Mouse (Mus musculus) activated CD4-positive, CD25-positive, alpha-beta regulatory T cell, adult 4 months (primary cell): ENCODE measurements around the gene Bud13. TPM values are rescaled to one million over a fixed set of nuclear protein-coding genes. Genes with fewer than 3 reads are reported as not detected.
"Not testable (repeated sequence)": the region's sequence is repeated elsewhere in the genome, so short reads cannot be mapped to it uniquely, and the experiment has no call there.

Experiments
- ATAC-seq: one replicate; pipeline ENCODE4 v1.8.0; 2017
- polyA plus RNA-seq, 2 experiments: library from polyadenylated mRNA; unstranded; fragments of 100-300 nt; shearing (Covaris generic); gene quantifications; one replicate each; pipeline ENCODE4 v1.2.1; 2017

Gene Bud13
- polyA plus RNA-seq, 2 experiments from 2014 or later, result 15.7 to 16.6 TPM

DNA sequence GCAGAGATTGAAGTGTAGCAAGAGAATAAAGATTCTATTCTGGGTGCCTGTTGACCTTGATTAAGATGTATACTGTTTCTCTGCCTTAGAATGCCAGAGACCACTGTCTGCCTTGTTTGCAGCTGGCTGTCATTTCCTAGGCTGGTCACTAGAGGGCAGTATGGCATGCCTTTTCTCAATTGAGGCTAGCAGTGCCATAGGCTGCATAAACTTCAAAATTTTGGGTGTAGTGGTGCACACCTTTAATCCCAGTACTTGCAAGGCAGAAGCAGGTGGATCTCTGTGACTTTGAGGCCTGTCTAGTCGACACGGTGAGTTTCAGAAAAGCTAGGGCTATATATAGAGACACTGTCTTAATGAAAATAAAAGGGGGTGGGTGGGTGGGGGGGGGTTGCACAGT is 19.3 kb downstream of the Bud13 start:
- no peak for ATAC-seq

GRCm38 (mm10) chr9:46309121-46309520 is 26.3 kb downstream of the Bud13 start:
- ATAC-seq, result no peak

DNA sequence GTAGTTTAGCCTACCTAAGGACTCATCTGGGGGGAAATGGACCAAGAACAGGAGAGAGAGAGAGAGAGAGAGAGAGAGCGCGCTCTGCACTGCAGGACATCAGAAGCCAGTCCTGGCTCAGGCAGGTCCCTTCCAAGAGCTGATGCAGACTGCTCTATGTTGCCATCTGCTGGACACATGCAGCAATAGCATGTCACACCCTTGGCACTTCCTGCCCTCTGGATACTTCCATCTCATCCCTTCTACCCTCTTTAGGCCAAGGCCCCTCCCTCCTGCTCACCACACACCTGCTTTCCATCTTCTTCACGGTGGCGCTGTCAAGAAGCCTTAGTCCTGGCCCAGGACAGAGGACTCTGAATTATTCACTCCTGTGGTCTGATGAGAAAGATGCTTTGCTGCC is 31.7 kb downstream of the Bud13 start:
- peak; percentile 52 for ATAC-seq

- no peak for ATAC-seq
These were observed 32.1 kb downstream of the Bud13 start for GRCm38 (mm10) chr9:46314921-46315320.

GRCm38 (mm10) chr9:46315807-46316365 is 33.1 kb downstream of the Bud13 start:
- no peak for ATAC-seq

DNA sequence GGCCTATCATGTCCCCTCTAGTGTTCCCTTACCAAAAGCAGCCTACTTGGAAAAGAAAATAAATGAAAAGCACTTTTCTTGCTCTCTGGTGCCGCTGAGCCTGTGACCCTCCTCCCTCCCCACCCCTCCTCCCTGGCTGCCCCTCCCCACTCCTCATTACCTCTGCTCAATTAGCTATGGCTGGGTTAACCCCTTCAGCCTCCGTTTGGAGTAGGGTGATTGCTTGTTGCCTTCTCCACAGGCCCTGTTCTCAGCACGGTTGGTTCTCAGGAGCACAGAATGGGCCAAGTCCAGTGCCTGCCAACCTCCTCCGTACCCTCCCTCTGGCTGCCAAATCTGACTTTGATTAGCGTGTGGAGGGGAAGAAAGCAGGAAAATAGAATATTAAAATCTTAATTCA is 33.6 kb downstream of the Bud13 start:
- no peak for ATAC-seq

DNA sequence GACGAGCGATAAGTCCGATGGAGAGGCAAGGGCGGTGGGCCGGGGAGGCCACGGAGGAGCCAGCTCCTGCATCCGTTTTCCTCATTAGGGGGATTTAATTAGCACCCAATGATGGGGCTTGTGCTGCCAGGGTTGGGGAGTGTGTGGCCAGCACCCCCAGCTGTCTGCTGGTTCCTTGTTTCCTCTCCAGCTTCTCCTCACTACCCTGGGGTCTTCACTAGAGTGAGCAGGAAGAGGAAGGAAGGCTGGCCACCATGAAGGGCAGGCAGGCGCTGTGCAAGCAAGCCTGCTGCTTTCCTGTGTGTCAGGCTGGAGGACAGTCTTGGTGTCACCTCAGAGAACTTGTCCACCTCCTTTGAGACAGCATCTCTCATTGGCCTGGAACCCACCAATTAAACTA is 34.1 kb downstream of the Bud13 start:
- no peak for ATAC-seq

- ATAC-seq, result no peak
These were observed 35.1 kb downstream of the Bud13 start for GRCm38 (mm10) chr9:46317957-46318356.

DNA sequence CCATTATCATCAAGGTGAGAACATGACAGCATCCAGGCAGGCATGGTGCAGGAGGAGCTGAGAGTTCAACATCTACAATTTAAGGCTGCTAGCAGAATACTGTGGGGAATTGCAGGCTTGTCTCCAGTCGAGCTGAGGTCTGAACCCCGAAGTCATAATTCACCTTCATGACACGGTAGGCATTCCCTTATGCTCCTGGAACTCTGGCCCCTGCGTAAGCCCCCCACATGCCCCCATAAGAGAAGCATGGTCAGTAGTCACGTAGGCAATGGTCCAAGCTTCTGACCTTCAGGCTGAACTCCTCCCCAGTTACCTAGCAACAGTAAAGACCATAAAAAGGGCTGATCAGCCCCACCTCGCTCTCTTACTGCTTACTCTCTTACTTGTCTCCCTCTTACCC is 37.1 kb downstream of the Bud13 start, which contains the start of gene 4931429L15Rik:
TSS of gene 4931429L15Rik (minus strand) at position 101 of the 400 bp plus-strand sequence.
- not testable (repeated sequence) for ATAC-seq

DNA sequence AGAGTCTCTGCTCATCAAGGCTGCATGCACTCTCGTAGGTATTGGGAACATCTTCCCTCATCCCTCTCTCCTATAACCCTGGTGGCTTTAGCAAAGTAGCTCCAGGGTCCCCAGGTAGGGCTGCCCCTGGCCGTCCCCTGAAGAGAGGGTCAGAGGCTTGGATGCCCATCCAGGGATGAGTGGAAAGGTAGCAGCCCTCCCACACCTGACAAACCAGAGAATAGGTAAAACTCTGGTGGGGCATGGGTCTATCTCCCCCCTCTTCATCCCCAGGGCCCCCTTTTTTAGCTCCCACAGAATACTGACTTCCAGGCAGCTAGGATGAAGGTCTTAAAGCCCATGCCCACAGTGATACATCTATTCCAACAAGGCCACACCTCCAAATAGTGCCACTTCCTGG is 37.7 kb downstream of the Bud13 start:
- no peak for ATAC-seq

- ATAC-seq, result no peak
These were observed 44.0 kb downstream of the Bud13 start for GRCm38 (mm10) chr9:46326694-46327405.

- no peak for ATAC-seq
These were observed 45.1 kb downstream of the Bud13 start for GRCm38 (mm10) chr9:46327706-46328571.

DNA sequence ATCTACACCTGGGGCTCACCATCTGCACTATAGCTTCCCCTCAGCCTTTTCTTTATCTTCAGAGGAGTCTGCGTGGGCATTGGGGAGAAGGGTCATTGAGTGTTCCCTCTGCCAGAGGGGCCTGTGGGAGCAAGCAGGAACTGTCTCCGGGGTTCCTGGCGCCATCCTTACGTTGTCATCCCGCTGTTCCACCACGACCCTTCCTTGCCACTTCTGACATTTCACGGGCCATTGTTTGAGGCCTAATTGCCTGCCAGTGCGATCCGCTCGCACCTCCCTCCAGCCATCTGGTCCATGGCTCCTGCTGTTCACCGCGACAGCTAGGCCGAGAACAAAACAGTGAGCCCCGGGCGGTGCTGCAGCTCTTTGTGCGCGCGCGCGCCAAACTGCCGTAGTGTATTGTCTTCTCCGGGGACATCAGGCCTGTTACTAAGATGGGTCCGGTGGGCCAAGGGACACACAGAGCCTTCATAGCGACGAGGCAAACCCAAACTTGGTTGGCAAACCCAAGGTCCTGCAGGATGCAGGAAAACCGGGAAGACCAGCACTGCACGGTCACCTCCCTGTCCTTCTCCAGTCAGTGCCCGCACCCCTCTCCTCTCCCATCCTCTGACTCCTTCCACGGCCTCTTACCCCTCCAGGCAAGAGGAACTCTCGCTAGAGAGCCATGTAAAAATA is 45.9 kb downstream of the Bud13 start:
- ATAC-seq, result no peak

DNA sequence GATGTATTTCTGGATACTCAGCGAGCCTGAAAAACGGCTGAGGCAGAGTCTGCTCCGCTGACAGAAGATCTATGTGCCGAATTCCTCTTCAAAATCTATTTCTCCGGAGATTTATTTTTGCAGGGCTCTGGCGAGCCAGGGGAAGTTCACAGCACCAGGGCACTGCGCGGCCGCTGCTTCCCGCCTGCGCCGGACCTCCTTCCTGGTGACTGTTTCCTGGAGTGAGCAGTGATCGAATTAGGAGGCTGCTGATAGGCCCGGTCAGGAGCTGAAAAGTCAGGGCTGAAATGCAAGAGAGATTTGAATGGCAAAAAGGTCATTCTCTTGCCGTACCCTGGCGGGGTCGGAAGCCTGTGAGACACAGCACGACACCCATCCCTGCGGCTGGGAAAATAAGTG is 46.4 kb downstream of the Bud13 start:
- no peak for ATAC-seq

DNA sequence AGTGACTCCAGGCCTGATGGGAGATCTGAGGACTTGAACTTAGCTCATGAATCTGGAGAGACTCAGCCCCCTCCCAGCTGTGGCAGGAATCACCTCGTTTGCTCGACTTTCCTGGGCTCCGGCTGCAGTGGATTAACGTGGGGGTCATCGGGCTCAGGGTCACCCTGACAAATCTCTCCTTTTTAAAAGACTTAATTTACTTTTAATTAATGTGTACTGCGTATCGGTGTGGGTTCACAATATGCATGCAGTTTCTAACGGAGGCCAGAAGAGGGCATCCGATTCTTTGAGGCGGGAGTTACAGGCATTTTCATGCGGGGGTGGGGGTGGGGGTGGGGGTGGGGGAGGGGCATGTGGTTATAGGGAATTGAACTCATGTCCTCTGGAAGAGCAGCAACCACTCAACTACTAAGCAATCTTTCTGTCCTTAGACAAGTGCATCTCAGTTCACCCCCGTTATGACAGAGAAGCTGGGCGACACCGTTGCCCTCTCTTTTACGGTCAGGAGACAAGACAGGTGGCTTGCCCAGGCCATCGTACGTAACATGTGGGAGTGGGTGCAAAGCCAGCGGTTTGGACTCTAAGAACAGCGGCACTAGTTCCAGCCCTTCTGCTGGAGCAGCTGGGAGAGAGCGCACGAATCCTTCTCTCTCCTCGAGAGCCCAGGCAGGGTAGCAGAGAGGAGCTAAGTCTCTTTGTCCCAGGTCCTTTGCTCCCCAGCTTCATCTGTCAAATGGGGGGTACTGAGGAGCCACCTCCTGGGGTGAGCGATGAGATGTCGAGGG is 47.2 kb downstream of the Bud13 start:
- no peak for ATAC-seq

DNA sequence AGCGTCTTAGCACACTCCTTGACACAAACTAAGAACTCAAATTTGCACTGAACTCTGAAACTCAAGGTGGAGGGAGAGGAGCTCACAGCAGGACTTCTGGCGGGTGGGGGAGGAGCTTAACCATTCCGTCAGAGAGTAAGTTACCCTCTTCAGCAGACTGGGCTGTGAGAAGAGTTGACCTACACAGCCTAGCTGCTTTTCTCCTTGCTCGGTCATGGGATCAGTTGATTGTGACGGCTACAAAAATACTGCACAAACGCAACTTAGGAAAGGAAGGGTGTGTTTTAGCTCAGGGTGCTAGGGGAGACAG is 47.7 kb downstream of the Bud13 start:
- ATAC-seq, result no peak

DNA sequence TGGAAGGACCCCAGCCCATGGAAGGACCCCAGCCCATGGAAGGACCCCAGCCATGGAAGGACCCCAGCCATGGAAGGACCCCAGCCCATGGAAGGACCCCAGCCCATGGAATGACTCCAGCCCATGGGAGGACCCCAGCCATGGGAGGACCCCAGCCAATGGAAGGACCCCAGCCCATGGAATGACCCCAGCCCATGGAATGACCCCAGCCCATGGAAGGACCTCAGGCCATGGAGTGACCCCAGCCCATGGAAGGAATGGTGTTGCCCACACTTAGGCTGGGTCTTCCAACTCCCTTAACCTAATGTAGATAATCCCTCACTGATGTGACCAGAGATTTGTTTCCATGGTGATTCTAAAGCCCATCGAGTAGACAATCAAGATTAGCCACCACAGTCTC is 48.5 kb downstream of the Bud13 start:
- no peak for ATAC-seq

DNA sequence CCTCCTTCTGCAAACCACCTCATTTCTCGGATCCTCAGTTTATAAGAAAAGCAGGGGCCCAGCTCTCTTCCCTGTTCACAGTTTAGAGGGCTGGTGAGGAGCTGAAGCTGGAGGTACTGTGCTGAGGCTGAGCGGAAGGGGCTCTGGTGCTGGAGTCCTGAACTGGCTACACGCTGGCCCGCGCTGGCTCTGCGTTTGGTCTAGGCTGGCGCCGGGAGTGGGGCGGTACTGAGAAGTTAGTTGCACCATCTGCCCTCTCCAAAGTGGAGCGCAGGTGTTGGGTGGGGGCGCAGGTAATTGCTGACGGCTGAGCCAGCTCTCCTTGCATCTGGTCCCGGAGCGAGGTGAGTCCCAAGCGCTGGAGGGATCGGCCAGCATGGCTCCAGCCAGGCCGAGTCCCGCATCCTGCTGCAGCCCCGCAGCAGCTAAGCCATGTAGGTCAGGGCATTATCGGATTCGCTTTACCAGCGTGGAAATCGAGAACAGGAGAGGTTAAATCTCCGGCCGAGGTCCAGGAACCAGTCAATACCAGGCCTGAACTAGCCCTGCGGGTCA is 51.7 kb downstream of the Bud13 start:
- no peak for ATAC-seq

DNA sequence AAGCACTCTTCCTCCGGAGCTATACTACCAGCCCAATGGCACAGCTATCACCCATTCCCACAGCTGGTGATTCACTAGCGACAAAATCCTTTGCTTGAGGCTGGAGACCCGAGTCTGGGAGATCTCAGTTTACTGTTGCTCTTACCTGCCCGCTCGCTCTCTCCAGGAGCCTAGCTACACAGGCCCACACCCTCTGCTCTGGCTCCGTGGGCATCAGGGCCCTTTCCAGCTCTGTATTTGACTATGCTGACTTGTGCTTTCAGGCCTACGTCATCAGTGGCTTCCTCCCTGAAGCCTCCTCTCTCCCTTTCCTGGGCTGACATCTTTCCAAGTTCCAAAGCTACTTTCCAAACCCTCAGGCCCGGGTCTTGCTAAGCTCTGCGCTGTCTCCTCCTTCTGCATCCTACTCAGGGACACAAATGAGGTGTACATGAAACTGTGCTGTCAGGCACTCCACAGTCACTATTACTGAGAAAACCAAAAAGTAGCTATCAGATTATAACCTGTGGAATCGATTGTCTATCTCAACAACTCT is 52.7 kb downstream of the Bud13 start:
- ATAC-seq, result no peak

DNA sequence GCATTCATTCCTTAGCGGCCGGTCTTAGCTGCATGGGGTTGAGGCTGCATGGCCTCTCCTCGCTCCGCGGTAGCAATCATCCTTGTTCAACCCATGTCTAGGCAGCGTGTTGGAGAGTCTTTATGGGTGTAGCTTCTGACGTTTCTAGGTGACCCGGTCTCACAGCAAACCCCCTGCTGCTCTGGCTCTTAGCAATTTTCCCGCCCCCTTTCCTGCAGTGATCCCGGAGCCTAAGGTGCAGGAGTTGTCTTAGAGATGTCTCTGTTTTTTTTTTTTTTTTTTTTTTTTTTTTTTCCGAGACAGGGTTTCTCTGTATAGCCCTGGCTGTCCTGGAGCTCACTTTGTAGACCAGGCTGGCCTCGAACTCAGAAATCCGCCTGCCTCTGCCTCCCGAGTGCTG is 53.5 kb downstream of the Bud13 start:
- not testable (repeated sequence) for ATAC-seq

DNA sequence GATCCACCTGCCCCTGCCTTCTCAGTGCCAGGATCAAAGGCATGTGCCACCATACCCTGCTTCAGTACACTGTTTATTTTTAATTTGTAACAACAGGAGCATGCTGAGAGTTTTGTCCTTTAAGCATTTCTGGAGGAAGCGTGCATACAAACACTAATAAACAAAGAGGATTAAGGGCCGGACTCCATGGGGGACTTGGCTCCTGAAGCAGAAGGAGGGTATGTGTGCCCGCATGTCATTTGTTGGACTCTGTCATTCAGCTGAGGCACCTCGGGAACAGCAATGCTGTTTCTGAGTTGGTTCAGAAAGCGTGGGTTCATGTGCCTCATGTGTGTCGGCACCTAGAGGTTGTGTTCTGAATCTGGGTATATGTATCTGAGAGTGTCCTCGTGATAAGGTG is 54.5 kb downstream of the Bud13 start:
- no peak for ATAC-seq

- no peak for ATAC-seq
These were observed 55.1 kb downstream of the Bud13 start for GRCm38 (mm10) chr9:46337852-46338291.
